Mouse (Mus musculus): ENCODE measurements around the gene Slpi.

Gene Slpi

DNA sequence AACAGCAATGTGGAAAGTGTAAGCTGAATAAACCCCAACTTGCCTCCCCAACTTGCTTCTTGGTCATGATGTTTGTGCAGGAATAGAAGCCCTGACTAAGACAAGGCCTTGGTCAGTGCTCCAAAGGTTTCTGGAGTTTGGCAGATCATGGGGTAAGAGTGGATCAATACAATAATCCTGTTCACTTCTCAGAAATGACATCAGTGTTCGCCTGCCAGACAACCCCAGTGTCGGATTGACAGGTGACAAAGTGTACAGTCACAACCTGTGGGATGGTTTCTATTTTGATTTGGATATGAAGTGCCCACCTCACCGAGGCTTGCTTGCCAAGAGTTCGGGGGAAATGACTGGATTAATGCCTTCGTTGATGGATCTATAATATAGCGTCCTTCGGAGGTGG is 32.4 kb upstream of the Slpi start:
- no peak for DNase-seq (ENCODE audit: low spot score)

GRCm38 (mm10) chr2:164419489-164419888 is 30.6 kb upstream of the Slpi start:
- no peak for DNase-seq (ENCODE audit: low spot score)

- no peak for DNase-seq (ENCODE audit: low spot score)
Measured at GRCm38 (mm10) chr2:164418308-164418875, 29.5 kb upstream of the Slpi start.

DNA sequence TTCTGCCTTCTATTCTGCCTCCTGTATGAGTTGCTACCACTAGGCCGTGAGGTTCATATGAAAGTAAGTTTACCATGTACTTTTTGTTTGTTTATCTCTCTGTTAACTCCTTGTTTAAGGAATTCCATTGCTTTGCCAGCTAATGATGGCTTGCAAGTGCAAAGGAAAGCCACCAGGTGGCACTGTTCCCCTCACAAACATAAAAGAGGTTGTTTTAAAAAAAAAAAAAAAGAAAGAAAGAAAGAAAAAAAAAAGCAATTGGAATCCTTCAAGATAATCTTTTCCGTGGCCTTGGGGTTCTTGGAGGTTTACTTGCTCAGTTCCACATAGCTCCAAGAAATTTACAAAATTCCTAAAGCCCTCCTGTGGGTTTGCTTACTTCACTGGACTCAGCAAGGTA is 28.3 kb upstream of the Slpi start:
- no peak for DNase-seq (ENCODE audit: low spot score)

DNA sequence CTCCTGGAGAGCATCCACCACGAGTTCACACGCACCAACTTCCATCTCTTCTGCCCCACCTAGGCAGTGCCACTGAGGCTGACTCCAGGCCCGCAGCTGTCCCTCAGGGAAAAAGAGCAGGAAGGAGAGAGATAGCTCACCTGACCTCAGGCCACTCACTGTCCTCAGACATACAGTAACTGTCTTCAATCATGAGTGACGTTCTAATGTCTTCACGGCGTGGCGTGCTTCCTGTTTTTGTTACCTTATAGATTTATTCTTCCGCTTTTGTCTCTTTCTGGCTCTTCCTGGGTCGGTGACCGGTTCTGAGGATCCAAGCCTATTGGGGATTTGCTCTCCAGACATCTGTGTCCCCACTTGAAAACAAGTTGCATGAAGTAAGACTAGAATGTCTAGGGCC is 25.7 kb upstream of the Slpi start:
- no peak for DNase-seq (ENCODE audit: low spot score)

GRCm38 (mm10) chr2:164414167-164414566 is 25.3 kb upstream of the Slpi start:
- DNase-seq (ENCODE audit: low spot score): no peak

GRCm38 (mm10) chr2:164407708-164408107 is 18.8 kb upstream of the Slpi start:
- no peak for DNase-seq (ENCODE audit: low spot score)

GRCm38 (mm10) chr2:164405519-164405918 is 16.6 kb upstream of the Slpi start:
- DNase-seq (ENCODE audit: low spot score): no peak

GRCm38 (mm10) chr2:164405060-164405459 is 16.2 kb upstream of the Slpi start, which contains the start of gene Matn4:
Gene Matn4, minus strand, starts transcription at chr2:164405160.
- DNase-seq (ENCODE audit: low spot score): no peak

GRCm38 (mm10) chr2:164404082-164404990 is 15.4 kb upstream of the Slpi start:
- DNase-seq (ENCODE audit: low spot score): no peak

GRCm38 (mm10) chr2:164403396-164404081 is 14.6 kb upstream of the Slpi start:
- no peak for DNase-seq (ENCODE audit: low spot score)

- peak; percentile 51 for DNase-seq (ENCODE audit: low spot score)
Measured at GRCm38 (mm10) chr2:164402906-164403305, 14.0 kb upstream of the Slpi start, which contains the start of gene Rbpjl. Gene Rbpjl, plus strand, starts transcription at chr2:164403141.

DNA sequence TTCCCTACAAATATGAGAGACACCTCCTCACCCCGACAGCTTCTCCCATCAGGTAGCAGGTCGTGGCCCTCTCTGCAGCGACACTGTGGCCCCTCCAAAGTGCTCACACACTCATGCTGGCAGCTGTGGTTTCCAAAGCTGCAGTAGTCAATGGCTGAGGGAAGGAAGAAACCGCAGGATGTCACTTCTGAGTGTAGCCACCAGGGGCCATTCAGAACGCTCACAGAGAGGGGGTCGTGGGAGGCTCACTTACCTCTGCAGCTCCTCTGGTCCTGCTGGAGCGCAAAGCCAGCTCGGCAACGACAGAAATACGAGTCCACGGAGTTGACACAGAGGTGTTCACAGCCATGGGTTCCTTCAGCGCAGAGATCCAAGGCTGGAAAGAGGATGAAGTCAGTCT is 8.0 kb upstream of the Slpi start:
- DNase-seq (ENCODE audit: low spot score): no peak

DNA sequence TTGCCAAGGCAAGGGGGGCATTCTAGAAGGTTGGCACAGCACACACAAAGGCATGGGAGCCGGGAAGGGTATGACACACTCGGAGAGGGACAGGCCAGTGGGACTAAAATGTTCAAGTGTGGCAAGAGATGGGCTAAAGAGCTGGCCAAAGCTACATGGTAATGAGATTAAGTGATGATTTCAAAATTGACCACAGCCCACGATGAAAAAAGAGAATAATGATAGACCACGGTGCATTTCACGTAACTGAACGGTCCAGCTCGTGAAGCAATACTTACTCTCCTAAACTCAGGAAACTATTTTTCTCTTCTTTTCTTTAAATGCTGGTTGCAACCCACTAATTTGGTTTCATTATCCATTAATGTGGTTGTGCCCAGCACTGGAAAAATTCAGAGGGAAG is 7.2 kb upstream of the Slpi start:
- DNase-seq (ENCODE audit: low spot score): no peak

- DNase-seq (ENCODE audit: low spot score): no peak
Measured at GRCm38 (mm10) chr2:164393126-164393525, 4.2 kb upstream of the Slpi start.

DNA sequence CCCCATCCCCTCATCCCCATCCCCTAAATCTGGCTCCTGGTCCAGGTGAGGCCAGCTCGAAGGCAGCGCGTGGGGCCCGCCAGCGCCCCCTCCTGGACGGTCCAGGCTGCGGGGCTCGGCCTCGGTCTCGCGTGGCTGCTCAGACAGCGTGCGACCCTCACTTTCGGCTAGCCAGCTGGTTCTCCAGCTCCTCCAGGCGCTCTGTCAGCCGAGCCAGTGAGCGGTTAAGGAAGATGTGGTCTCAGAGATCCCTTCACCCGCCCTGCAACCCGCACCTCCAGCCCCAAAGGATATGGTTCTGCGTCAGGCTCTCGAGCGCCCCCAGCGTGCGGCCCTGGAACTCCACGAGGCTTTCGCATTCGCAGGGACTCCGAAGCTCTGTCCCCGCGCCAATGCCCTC is 604 bp upstream of the Slpi start:
- peak; percentile 64 for DNase-seq (ENCODE audit: low spot score)

GRCm38 (mm10) chr2:164386953-164387352 is 1.9 kb downstream of the Slpi start:
- no peak for DNase-seq (ENCODE audit: low spot score)

- DNase-seq (ENCODE audit: low spot score): no peak
Measured at GRCm38 (mm10) chr2:164385927-164386763, 2.8 kb downstream of the Slpi start.

GRCm38 (mm10) chr2:164383656-164384399 is 5.1 kb downstream of the Slpi start:
- DNase-seq (ENCODE audit: low spot score): no peak

DNA sequence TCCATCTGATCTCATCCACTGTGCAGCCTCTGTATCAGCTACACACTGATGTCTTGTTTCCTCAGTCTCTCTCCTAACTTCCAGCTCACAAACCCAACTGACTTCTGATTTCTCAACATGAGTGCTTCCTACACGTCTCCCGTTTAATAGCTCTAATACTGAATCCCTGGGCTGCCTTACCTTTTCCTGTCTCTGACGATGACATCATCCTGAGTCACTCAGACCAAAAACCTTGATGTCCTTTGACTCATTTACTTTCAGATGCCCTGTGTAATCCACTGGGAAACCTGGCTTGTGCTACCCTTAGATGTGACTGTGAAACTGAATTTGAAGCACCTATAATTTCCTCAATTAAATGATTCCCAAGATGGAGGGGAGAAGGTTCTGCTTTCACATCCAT is 5.9 kb downstream of the Slpi start:
- DNase-seq (ENCODE audit: low spot score): no peak

GRCm38 (mm10) chr2:164381726-164382125 is 7.2 kb downstream of the Slpi start:
- DNase-seq (ENCODE audit: low spot score): no peak

Data from yolk sac, embryonic 10.5 days (tissue).